Mouse (Mus musculus): ENCODE data around the gene Gm10424. TPM values are rescaled to one million over a fixed set of nuclear protein-coding genes. Genes with fewer than 3 reads are reported as not detected.

The Gm10424 gene
- polyA plus RNA-seq (2015; fragmentation: Nextera tagmentation; extraction: Ambion mirVana), result not detected in 2 replicates

DNA sequence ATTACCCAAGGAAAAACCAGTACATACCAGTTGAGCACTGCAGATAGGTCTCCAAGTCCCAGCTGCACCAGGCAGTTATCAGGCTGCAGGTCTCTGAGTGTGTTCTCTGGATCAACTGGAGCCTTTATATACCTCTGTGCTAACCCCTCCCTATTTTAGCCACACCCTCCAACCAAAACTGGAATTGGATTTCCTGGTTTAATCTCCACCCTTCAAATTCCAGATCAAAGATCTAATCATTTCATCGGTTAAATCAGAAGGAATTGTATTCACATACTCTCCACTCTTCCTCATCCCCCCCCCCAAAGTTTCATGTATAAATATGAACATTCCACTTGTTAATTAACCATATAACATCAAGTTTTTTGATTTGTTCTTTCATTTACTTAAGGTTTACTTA is at the start of gene Gm10424:
Gene Gm10424, minus strand, starts transcription at position 101 of the 400 bp plus-strand sequence.

GRCm38 (mm10) chr5:95305611-95306010 is 33.0 kb upstream of the Gm10424 start, which contains the start of gene Gm3259:
Gene Gm3259 (plus strand): TSS chr5:95305911.

Other genes with a start within 250 kb of the Gm10424 start
- not detected in 2 replicates for gene Gm7942, start 165.8 kb downstream of the Gm10424 start, polyA plus RNA-seq (2015; fragmentation: Nextera tagmentation; extraction: Ambion mirVana)
- not detected in 2 replicates for gene Gm16513, start 90.1 kb downstream of the Gm10424 start, polyA plus RNA-seq (2015; fragmentation: Nextera tagmentation; extraction: Ambion mirVana)
- gene Gm3259, start 33.1 kb upstream of the Gm10424 start, polyA plus RNA-seq (2015; fragmentation: Nextera tagmentation; extraction: Ambion mirVana), result not detected in 2 replicates
- not detected in 2 replicates for gene D5Ertd577e, start 184.0 kb upstream of the Gm10424 start, polyA plus RNA-seq (2015; fragmentation: Nextera tagmentation; extraction: Ambion mirVana)
- gene Gm3286, start 238.0 kb upstream of the Gm10424 start, polyA plus RNA-seq (2015; fragmentation: Nextera tagmentation; extraction: Ambion mirVana), result not detected in 2 replicates

All from spleen, postnatal 0 days (tissue).